Mouse (Mus musculus) embryonic facial prominence, embryonic 15.5 days (tissue): ENCODE measurements around the gene Acsl4. TPM values are rescaled to one million over a fixed set of nuclear protein-coding genes. Genes with fewer than 3 reads are reported as not detected.

Source experiments
- ATAC-seq: fragments of 200-750 bp; cut with Nextera tagmentation; 2 replicates; pipeline ENCODE4 v1.8.0; 2017; ENCODE audit warnings: low read depth, moderate TSS enrichment; ENCODE audit not compliant: insufficient number of reproducible peaks, low FRiP score, low TSS enrichment
- H3K27ac ChIP-seq: fragments of 300-500 bp; sonication (generic); replicated peaks from 2 replicates; pipeline ENCODE4 v1.5.1; 2015; ENCODE audit warnings: mild to moderate bottlenecking, inconsistent platforms
- H3K27me3 ChIP-seq: fragments of 300-500 bp; sonication (generic); 2 replicates; pipeline ENCODE4 v1.6.1; 2015; ENCODE audit warnings: inconsistent platforms
- H3K36me3 ChIP-seq: fragments of 300-500 bp; sonication (generic); 2 replicates; pipeline ENCODE4 v1.6.1; 2015; ENCODE audit warnings: mild to moderate bottlenecking, inconsistent platforms
- H3K4me1 ChIP-seq: fragments of 300-500 bp; sonication (generic); 2 replicates; pipeline ENCODE4 v1.6.1; 2015; ENCODE audit warnings: inconsistent platforms
- H3K4me2 ChIP-seq: fragments of 300-500 bp; sonication (generic); replicated peaks from 2 replicates; pipeline ENCODE4 v1.6.1; 2015; ENCODE audit warnings: mild to moderate bottlenecking, inconsistent platforms
- H3K4me3 ChIP-seq: fragments of 300-500 bp; sonication (generic); replicated peaks from 2 replicates; pipeline ENCODE4 v1.5.1; 2015; ENCODE audit warnings: mild to moderate bottlenecking, inconsistent platforms
- H3K9ac ChIP-seq: fragments of 300-500 bp; sonication (generic); 2 replicates; pipeline ENCODE4 v1.6.1; 2015; ENCODE audit warnings: inconsistent platforms
- H3K9me3 ChIP-seq: fragments of 300-500 bp; sonication (generic); replicated peaks from 2 replicates; pipeline ENCODE4 v1.6.1; 2016; ENCODE audit warnings: inconsistent platforms
- WGBS: fragments of 180-500 bp; shearing (Covaris S2); methylation state at CpG from one replicate; pipeline ENCODE4 v1.1.7; 2015; 5-methylcytosine and 5-hydroxymethylcytosine counted together
- polyA plus RNA-seq: library from polyadenylated mRNA; unstranded; fragments of >200 nt; fragmentation: Nextera tagmentation; extraction: Ambion mirVana; gene quantifications from 2 replicates; pipeline ENCODE4 v1.2.1, GENCODE M21; 2015

The Acsl4 gene
- polyA plus RNA-seq, 1 experiment from 2014 or later, result 13.1 TPM

DNA sequence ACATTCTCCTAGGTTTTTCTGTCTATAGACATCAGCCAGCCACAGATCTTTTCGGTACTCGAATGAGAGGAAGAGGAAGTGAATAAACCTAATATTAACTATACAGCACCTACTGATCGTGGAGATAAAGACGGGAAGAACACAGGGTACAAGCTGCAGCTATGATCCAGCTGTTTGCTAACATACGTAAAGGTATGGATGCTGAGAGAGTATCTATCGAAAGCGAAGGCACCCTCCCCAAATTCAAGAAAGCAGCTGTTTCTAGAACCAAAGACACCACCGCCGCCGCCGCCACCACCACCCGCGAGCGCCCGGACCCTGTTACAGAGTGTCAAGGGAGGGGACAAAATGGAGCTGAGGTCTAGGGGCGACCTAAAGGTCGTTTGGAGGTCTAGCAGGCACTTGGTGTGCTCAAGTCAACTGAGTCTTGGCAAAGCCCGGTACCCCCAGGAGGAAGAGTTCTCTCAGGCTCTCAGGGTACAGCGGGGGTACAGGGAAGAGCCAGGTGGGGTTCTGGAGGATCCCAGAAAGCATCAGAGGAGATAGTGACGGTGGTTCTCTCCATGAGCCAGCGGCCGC is 665 bp downstream of the Acsl4 start:
- Histone ChIP-seq H3K9ac (peak overlapping the region; percentile 50), H3K4me1 (no peaks in the 10 kb centered on the region), H3K4me3 (peak overlapping the region; percentile 57), H3K36me3 (no peaks in the 10 kb centered on the region), H3K27me3 (peaks cover 12% of the 10 kb centered on the region), H3K9me3 (no peaks in the 10 kb centered on the region), H3K27ac (peak overlapping the region; percentile 82), H3K4me2 (peak overlapping the region; percentile 53)
- peak; percentile 45 for ATAC-seq
- 16% methylated on average over 22 of the region's 22 CpGs for WGBS

DNA sequence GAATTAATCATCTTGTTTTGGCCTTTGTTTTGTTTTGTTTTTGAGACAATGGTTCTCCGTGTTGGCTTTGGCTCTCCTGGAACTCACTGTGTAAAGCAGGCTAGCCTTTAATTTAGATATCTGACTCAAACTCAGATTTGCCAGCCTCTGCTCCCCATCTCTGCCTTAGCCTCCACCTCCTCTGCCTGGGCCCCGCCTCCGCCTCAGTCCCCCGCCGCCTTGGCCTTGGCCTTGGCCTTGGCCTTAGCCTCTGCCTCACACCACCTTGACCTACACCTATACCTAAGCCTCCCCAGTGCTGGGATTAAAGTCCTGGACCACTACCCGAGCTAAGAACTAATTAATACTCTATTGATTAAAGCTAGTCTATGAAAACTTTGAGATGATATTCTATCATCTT is 2.2 kb downstream of the Acsl4 start:
- WGBS, result 82% methylated on average over 6 of the region's 6 CpGs
- H3K27ac ChIP-seq, result no peak overlapping the region
- peaks cover 12% of the 10 kb centered on the region for H3K27me3 ChIP-seq
- H3K4me3 ChIP-seq, result no peak overlapping the region
- no peaks in the 10 kb centered on the region for H3K4me1 ChIP-seq
- no peak overlapping the region for H3K9ac ChIP-seq
- H3K4me2 ChIP-seq, result no peak overlapping the region
- H3K36me3 ChIP-seq, result no peaks in the 10 kb centered on the region
- H3K9me3 ChIP-seq, result no peaks in the 10 kb centered on the region
- ATAC-seq, result no peak

DNA sequence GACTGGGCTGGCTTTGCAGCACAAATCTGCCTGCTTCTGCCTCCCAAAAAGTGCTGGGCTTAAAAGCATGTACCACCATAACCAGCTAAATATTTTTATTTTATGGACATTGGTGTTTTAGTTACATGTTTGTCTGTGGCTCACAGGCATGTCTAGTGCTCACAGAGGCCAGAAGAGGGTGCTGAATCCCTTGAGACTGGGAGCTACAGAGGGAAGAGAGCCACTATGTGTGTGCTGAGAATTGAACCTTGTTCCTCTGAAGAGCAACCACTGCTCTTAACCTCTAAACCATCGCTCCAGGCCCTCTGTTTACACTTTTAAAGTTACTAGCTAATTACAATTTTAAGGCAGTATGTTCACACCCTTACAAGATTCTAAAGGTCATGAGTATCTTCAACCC is 2.7 kb downstream of the Acsl4 start:
- Histone ChIP-seq H3K36me3 (no peaks in the 10 kb centered on the region), H3K27me3 (peaks cover 12% of the 10 kb centered on the region), H3K27ac (no peak overlapping the region), H3K4me2 (no peak overlapping the region), H3K4me3 (no peak overlapping the region), H3K4me1 (no peaks in the 10 kb centered on the region), H3K9me3 (no peaks in the 10 kb centered on the region), H3K9ac (no peak overlapping the region)
- 84% methylated on average over 1 of the region's 1 CpGs for WGBS
- ATAC-seq, result no peak

DNA sequence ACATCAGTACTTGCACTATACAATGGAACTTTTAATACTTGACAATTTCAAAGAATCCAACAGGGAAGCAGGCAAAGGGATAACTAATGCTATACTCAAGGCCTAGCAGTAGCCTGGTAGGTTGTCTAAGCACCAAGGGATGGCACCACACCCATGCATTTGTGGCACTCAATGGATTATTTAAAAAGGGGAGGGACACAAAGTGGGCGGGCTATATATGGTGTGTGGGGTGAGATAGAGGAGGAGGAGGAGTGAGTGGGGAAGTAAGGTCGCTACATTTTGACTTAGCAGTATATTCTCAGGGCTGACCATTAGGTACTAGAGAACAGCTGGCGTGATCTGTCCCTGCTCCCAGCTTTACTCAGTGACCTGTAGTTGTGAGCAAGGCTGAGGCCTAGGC is 5.4 kb downstream of the Acsl4 start:
- Histone ChIP-seq H3K4me2 (no peak overlapping the region), H3K27ac (no peak overlapping the region), H3K4me3 (no peak overlapping the region), H3K27me3 (0 out of 2 replicates have a peak, but pooled peaks cover 2% of the 10 kb centered on the region), H3K36me3 (no peaks in the 10 kb centered on the region), H3K9me3 (no peaks in the 10 kb centered on the region), H3K9ac (no peak overlapping the region), H3K4me1 (no peaks in the 10 kb centered on the region)
- ATAC-seq, result no peak
- 78% methylated on average over 3 of the region's 3 CpGs for WGBS

DNA sequence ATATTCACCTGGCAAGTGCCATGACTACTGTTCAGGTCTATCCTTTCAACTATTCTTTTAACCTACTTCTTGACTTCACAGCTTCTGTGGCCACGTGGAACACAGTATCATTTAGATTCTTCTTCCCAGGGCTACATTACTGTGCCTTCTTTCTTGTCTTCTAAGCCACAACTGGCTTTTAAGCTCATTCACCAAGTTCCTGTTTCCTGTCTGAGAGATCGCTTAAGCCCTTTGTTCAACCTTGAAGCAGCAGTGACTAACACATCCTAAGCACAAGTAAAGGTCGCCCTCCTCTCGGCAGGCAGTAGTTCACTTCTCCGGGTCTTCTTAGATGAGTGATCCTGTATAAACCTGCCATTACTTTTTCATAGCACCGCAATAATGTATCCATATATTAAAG is 10.4 kb downstream of the Acsl4 start:
- no peaks in the 10 kb centered on the region for H3K27me3 ChIP-seq
- no peak overlapping the region for H3K4me2 ChIP-seq
- no peak overlapping the region for H3K27ac ChIP-seq
- WGBS, result 79% methylated on average over 6 of the region's 6 CpGs
- no peak overlapping the region for H3K9ac ChIP-seq
- H3K9me3 ChIP-seq, result no peaks in the 10 kb centered on the region
- H3K4me1 ChIP-seq, result no peaks in the 10 kb centered on the region
- H3K36me3 ChIP-seq, result no peaks in the 10 kb centered on the region
- H3K4me3 ChIP-seq, result no peak overlapping the region
- ATAC-seq, result no peak

DNA sequence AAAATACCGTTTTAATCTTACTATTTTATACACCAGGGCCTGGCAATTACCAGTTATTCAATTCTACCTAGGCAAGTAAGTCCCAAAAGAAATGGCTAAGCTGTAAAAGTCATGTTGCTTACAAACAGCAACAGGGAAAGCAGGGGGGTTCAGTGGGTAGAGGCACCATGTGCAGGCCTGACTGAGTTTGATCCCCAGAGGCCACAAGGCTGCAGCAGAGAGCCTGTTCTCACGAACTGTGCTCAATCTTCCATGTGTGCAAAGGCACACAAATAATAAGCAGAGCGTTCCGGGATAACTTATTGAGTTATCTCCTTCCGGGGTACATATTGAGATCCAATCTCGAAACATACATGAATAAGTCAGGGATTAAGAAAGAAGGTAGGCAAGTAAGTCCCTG is 12.3 kb downstream of the Acsl4 start:
- WGBS, result 78% methylated on average over 6 of the region's 6 CpGs
- Histone ChIP-seq H3K4me1 (no peaks in the 10 kb centered on the region), H3K4me2 (no peak overlapping the region), H3K9me3 (no peaks in the 10 kb centered on the region), H3K9ac (no peak overlapping the region), H3K4me3 (no peak overlapping the region), H3K27ac (no peak overlapping the region), H3K36me3 (no peaks in the 10 kb centered on the region), H3K27me3 (no peaks in the 10 kb centered on the region)
- ATAC-seq, result no peak

DNA sequence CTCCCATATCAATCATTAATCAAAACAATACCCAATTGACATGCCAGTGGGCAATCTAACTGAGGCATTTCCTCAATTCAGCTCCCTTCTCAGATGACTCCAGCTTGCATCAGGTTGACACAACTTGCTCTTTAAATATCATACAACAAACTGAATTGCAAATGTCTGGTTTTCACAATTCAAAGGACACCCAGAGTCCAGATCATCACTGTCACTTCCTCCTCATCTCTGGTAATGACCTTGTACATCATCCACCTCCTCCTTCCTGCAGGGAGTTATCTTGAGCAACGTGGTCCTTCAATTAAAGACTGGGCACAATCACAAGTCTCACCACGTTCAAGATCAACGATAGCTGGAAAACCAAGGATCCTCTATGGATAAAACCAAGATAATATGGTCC is 13.0 kb downstream of the Acsl4 start:
- no peak for ATAC-seq
- Histone ChIP-seq H3K9me3 (no peaks in the 10 kb centered on the region), H3K4me3 (no peak overlapping the region), H3K27ac (no peak overlapping the region), H3K4me2 (no peak overlapping the region), H3K36me3 (no peaks in the 10 kb centered on the region), H3K4me1 (no peaks in the 10 kb centered on the region), H3K27me3 (no peaks in the 10 kb centered on the region), H3K9ac (no peak overlapping the region)
- WGBS, result 73% methylated on average over 3 of the region's 3 CpGs

DNA sequence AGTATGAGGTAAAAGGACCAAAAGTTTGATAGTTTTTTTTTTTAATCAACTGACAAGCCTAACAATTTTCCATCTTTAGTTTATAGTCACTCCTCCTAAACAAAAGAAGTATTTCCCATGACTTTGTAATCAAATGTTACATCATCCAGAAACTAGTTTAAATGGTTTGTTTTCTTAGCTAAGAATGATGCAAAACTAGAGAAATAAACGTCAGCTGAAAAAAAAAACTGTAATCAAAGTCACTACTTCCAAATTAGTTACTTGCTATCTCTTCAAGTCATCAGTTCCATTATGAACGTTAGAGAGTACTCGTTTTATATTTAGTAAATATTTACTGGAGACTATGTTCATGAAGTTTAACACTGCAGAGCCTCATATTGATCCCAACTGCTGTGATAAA is 13.6 kb downstream of the Acsl4 start:
- 71% methylated on average over 3 of the region's 3 CpGs for WGBS
- Histone ChIP-seq H3K36me3 (no peaks in the 10 kb centered on the region), H3K4me3 (no peak overlapping the region), H3K4me2 (no peak overlapping the region), H3K9ac (no peak overlapping the region), H3K27ac (no peak overlapping the region), H3K9me3 (no peaks in the 10 kb centered on the region), H3K27me3 (no peaks in the 10 kb centered on the region), H3K4me1 (no peaks in the 10 kb centered on the region)
- ATAC-seq, result no peak

DNA sequence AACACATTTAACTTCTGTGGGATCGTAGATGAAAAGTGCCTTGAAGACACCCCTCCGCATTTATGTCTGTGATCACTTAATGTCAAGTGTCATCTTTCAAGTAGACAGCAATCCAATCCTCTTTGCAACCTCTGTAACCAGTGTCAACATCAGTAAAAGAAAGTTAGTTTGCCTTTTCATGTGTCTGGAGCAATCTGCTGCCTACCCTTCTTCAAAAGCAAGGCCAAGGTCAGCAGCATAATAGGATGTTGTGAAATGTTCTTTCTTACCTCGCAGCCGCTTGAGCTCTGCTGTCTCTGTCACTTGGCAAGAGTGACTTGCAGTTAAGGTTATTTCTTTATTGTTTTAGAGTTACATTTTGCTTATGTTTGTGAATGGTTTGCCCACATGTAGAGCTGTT is 14.8 kb downstream of the Acsl4 start:
- Histone ChIP-seq H3K27ac (no peak overlapping the region), H3K4me3 (no peak overlapping the region), H3K9me3 (no peaks in the 10 kb centered on the region), H3K4me1 (no peaks in the 10 kb centered on the region), H3K36me3 (no peaks in the 10 kb centered on the region), H3K4me2 (no peak overlapping the region), H3K9ac (no peak overlapping the region), H3K27me3 (no peaks in the 10 kb centered on the region)
- WGBS, result 82% methylated on average over 4 of the region's 4 CpGs
- no peak for ATAC-seq

DNA sequence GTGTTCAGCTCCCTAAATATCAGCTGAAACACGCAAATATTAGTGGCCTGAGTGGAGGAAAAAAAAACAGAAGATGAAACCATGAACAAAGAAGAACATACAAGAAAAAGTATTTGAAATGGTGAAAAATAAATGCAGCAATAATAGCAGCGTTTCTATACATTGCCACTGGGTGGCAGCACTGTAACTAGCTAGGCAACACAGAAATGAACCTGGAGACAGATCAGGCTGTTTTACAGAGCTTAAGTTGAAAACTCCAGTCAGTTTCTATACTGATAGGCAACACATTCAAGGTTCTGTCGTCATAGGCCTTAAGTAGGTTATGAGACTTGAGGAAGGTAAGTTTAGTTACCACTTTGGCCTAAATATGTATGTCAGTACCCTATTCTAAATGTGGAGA is 17.9 kb downstream of the Acsl4 start:
- H3K27ac ChIP-seq, result no peak overlapping the region
- H3K4me1 ChIP-seq, result no peaks in the 10 kb centered on the region
- H3K27me3 ChIP-seq, result no peaks in the 10 kb centered on the region
- no peaks in the 10 kb centered on the region for H3K36me3 ChIP-seq
- no peak for ATAC-seq
- H3K4me3 ChIP-seq, result no peak overlapping the region
- H3K9me3 ChIP-seq, result no peaks in the 10 kb centered on the region
- WGBS, result 12% methylated on average over 3 of the region's 3 CpGs
- no peak overlapping the region for H3K9ac ChIP-seq
- H3K4me2 ChIP-seq, result no peak overlapping the region

DNA sequence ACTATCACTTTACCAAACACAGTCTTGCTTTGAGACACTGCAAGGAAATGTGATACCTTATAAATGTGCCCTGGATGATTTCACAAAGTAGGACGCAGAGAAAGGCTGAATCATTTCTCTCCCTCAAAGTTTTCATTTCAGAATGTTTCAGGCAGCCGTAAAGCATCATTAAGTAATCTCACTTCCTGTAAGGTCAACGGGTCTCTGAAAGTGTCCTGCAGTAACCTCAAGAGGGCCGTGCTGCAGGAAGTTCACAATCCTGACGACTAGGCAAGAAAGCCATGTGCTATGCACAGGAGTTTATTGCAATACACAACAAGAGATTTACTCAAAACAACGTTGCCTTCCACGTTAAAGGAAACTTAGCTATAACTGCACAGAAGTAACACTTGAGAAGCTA is 20.4 kb downstream of the Acsl4 start:
- Histone ChIP-seq H3K36me3 (no peaks in the 10 kb centered on the region), H3K4me3 (no peak overlapping the region), H3K9ac (no peak overlapping the region), H3K4me2 (no peak overlapping the region), H3K27ac (no peak overlapping the region), H3K4me1 (no peaks in the 10 kb centered on the region), H3K27me3 (no peaks in the 10 kb centered on the region), H3K9me3 (no peaks in the 10 kb centered on the region)
- 46% methylated on average over 7 of the region's 7 CpGs for WGBS
- ATAC-seq, result no peak

DNA sequence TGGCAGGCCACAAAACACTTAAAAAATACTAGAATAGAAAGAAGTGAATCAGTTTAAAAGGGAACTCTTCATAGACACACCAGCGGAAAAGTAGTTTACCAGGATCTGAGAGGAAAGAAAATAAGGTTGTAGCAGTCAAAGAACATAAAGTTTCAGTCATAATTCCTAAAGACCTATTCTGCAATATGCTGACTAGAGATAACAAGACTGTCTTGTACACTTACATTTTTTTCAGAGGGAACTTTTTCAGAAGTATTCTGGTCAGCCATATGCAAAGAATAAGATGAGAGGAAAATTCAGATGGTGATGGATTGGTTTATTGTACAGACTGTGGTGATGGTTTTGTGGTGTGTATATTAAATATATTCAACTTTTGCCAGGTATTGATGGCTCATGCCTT is 26.5 kb downstream of the Acsl4 start:
- Histone ChIP-seq H3K9ac (no peak overlapping the region), H3K36me3 (no peaks in the 10 kb centered on the region), H3K27me3 (no peaks in the 10 kb centered on the region), H3K4me1 (no peaks in the 10 kb centered on the region), H3K9me3 (no peaks in the 10 kb centered on the region), H3K27ac (no peak overlapping the region), H3K4me2 (no peak overlapping the region), H3K4me3 (no peak overlapping the region)
- no peak for ATAC-seq
- 86% methylated on average over 1 of the region's 1 CpGs for WGBS
